Mouse (Mus musculus) gastrocnemius, postnatal 14 days (tissue): ENCODE measurements around the gene Olfr175-ps1. TPM values are rescaled to one million over a fixed set of nuclear protein-coding genes. Genes with fewer than 3 reads are reported as not detected.

Experiments used
- DNase-seq: peaks from one replicate; pipeline ENCODE4 v3.0.0; 2021; ENCODE audit warnings: mixed read lengths
- intact Hi-C: fragments of 180-260 bp; cut with DNase I; formaldehyde crosslinking; loops from one replicate; pipeline ENCODE4 v1.15.1; 2025; ENCODE audit warnings: low total_unique reads
- long read RNA-seq, 2 experiments: library from polyadenylated mRNA; stranded (forward); transcript quantifications; one replicate each; pipeline ENCODE4 v2.0.0; 2021
- total RNA-seq, 2 experiments: library from RNA; stranded (reverse); gene quantifications; 2 replicates each; pipeline ENCODE4 v1.2.3; 2021

Gene Olfr175-ps1
- total RNA-seq = not detected
- long read RNA-seq, experiment 1 = 0 reads
- long read RNA-seq, experiment 2 = 0 reads

- DNase-seq = no peak
- intact Hi-C loops = no loop called here
Observed at GRCm38 (mm10) chr16:58826732-58827319, at the start of gene Olfr175-ps1. TSS of gene Olfr175-ps1 (minus strand) at chr16:58826782.

- no peak for DNase-seq
- intact Hi-C loops = no loop called here
Observed at GRCm38 (mm10) chr16:58874668-58875067, 48.1 kb upstream of the Olfr175-ps1 start, which contains the start of gene Olfr177. TSS of gene Olfr177 (minus strand) at chr16:58874768.

- DNase-seq = no peak
- intact Hi-C loops = no loop called here
Observed at GRCm38 (mm10) chr16:58861479-58861878, 34.9 kb upstream of the Olfr175-ps1 start.

- DNase-seq = no peak
- intact Hi-C loops = no loop called here
Observed at GRCm38 (mm10) chr16:58860032-58860737, 33.6 kb upstream of the Olfr175-ps1 start.

GRCm38 (mm10) chr16:58800168-58800567, 26.4 kb downstream of the Olfr175-ps1 start, which contains the start of gene Olfr173:
TSS of gene Olfr173 (minus strand) at chr16:58800268.
- no peak for DNase-seq

More at GRCm38 (mm10) chr16:58800168-58800567, 26.4 kb downstream of the Olfr175-ps1 start, which contains the start of gene Olfr173:
- intact Hi-C loops = no loop called here

Other genes with a start within 250 kb of the Olfr175-ps1 start
- not detected for gene Gm813, start 209.8 kb downstream of the Olfr175-ps1 start, total RNA-seq
- not detected for gene E330017A01Rik, start 188.0 kb downstream of the Olfr175-ps1 start, total RNA-seq
- 10 to 100 TPM; 12.0 to 14.0 TPM for gene Cpox, start 156.5 kb downstream of the Olfr175-ps1 start, total RNA-seq
- gene Gpr15, start 107.7 kb downstream of the Olfr175-ps1 start, total RNA-seq = not detected
- 10 to 100 TPM; 59.4 to 67.2 TPM for gene Cldnd1, start 98.9 kb downstream of the Olfr175-ps1 start, total RNA-seq
- not detected for gene Olfr172, start 63.6 kb downstream of the Olfr175-ps1 start, total RNA-seq
- gene Olfr173, start 26.5 kb downstream of the Olfr175-ps1 start, total RNA-seq = not detected
- gene Olfr177, start 48.0 kb upstream of the Olfr175-ps1 start, total RNA-seq = not detected
- not detected for gene Olfr178, start 65.3 kb upstream of the Olfr175-ps1 start, total RNA-seq
- gene Olfr181, start 102.0 kb upstream of the Olfr175-ps1 start, total RNA-seq = not detected
- gene Olfr180, start 102.6 kb upstream of the Olfr175-ps1 start, total RNA-seq = not detected
- gene Olfr183, start 168.6 kb upstream of the Olfr175-ps1 start, total RNA-seq = not detected
- gene Olfr186, start 203.5 kb upstream of the Olfr175-ps1 start, total RNA-seq = not detected
- not detected for gene Olfr187, start 213.0 kb upstream of the Olfr175-ps1 start, total RNA-seq